8 mouse cellular contexts compared by ENCODE assay signal in genomic region chr3:123385118-123385485, GRCm38 (mm10). TPM values are rescaled to one million over a fixed set of nuclear protein-coding genes. Genes with fewer than 3 reads are reported as not detected.
DNase-seq lines count a peak whose midpoint lies in the region; TF ChIP-seq lines count a peak whose summit lies in the region.

No protein-coding gene starts in this region.

- H3K4me3 ChIP-seq in limb, embryonic 10.5 days, result peak overlapping the region; percentile 83
- peak overlapping the region; percentile 98 for H3K4me3 ChIP-seq in olfactory bulb, adult 2 months (ENCODE audit: insufficient read depth, low read depth, low read length)

- H3K27me3 ChIP-seq in limb, embryonic 10.5 days (ENCODE audit: low read depth, poor library complexity, severe bottlenecking), result no peaks in the 10 kb centered on the region

- DNase-seq in embryo, embryonic 10.5 days (ENCODE audit: low spot score), result peak; percentile 6
- no peak for DNase-seq in embryo, embryonic 9.5 days (ENCODE audit: extremely low spot score)
- DNase-seq in retina, embryonic 14.5 days (ENCODE audit: low spot score), result peak; percentile 7
- DNase-seq in retina, postnatal 1 day, result no peak
- DNase-seq in limb, embryonic 10.5 days (ENCODE audit: low spot score), result no peak
- DNase-seq in cerebellum, adult 9-11 months, result no peak
- no peak for DNase-seq in urinary bladder, adult 18-20 months (ENCODE audit: low spot score in 2 of 2)

- H3K36me3 ChIP-seq in limb, embryonic 10.5 days, result peaks cover 18% of the 10 kb centered on the region

- H3K9me3 ChIP-seq in limb, embryonic 10.5 days (replicated peaks), result no peaks in the 10 kb centered on the region

- WGBS in limb, embryonic 10.5 days, result 14% methylated on average over 6 of the region's 6 CpGs
- WGBS in olfactory bulb, adult 2 months, result 10% methylated on average over 6 of the region's 6 CpGs

- TF ChIP-seq CTCF in olfactory bulb, adult 2 months (IDR thresholded peaks at IDR 0.05; ENCODE audit: insufficient read depth, low read depth, low read length), result no peak

- TF ChIP-seq POLR2A in olfactory bulb, adult 2 months (IDR thresholded peaks at IDR 0.05; ENCODE audit: insufficient read depth, low read depth, low read length), result no peak

- peak overlapping the region; percentile 92 for H3K27ac ChIP-seq in limb, embryonic 10.5 days
- H3K27ac ChIP-seq in olfactory bulb, adult 2 months (ENCODE audit: insufficient read depth, low read depth, low read length), result no peak overlapping the region

- peaks cover 11% of the 10 kb centered on the region; the same call in 1 of the 2 replicates for H3K4me1 ChIP-seq in limb, embryonic 10.5 days
- H3K4me1 ChIP-seq in olfactory bulb, adult 2 months (ENCODE audit: control insufficient read depth, insufficient read depth, low read length), result no peaks in the 10 kb centered on the region

RNA-seq across cellular contexts. Expression of gene Mettl14, which starts 0.8 kb away (rescaled TPM):
- polyA plus RNA-seq in limb, embryonic 10.5 days (2016; fragmentation: Nextera tagmentation; extraction: Ambion mirVana), result 25.4 and 30.6 TPM in 2 replicates
- not detected in 2 replicates for polyA plus RNA-seq in olfactory bulb, adult 2 months (2012; ENCODE audit: insufficient read depth, insufficient read length, low replicate concordance, missing spikeins)

Comparison
In these comparisons a context has a peak if more than half of its experiments do, and no peak if none do; other contexts are left out.
1. DNase-seq: peak in embryo, embryonic 10.5 days (single experiment) and retina, embryonic 14.5 days (single experiment); none in embryo, embryonic 9.5 days (single experiment), retina, postnatal 1 day (single experiment), limb, embryonic 10.5 days (single experiment), cerebellum, adult 9-11 months (single experiment) and urinary bladder, adult 18-20 months (0 of 2).
2. RNA of gene Mettl14, which starts 0.8 kb away (polyA plus RNA-seq): 25.4 to 30.6 TPM in limb, embryonic 10.5 days; not detected in olfactory bulb, adult 2 months; every median in the first group is over 10 times any median in the second.